Mouse (Mus musculus): Measurements from ENCODE around the gene Tln2. TPM values are rescaled to one million over a fixed set of nuclear protein-coding genes. Genes with fewer than 3 reads are reported as not detected.

The Tln2 gene
- polyA plus RNA-seq, 1 experiment from 2014 or later, result 40.7 TPM

DNA sequence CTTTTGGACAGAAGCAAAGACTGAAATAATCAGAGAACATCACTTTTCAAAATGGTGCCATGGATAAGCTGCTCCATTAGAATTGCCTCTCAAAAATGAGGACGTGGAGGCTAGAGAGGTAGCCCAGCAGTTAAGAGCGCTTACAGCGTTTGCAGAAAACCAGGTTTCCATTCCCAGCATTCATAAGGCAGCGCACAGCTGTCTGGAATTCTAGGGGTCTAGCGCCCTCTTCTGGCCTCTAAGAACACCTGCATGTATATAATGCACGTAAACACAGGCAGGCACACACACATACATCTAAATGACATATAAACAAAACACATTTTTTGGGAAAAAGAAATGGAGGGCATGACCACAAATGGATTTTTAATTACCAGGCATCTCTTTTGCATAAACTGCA lies 385.7 kb downstream of the Tln2 start:
- WGBS, result 88% methylated on average over 6 of the region's 6 CpGs
- Histone ChIP-seq H3K36me3 (replicated peaks) (no peaks in the 10 kb centered on the region), H3K9me3 (peaks cover 13% of the 10 kb centered on the region), H3K4me1 (peaks cover 50% of the 10 kb centered on the region), H3K4me3 (no peak overlapping the region), H3K27me3 (replicated peaks; ENCODE audit: low read depth, poor library complexity, severe bottlenecking) (no peaks in the 10 kb centered on the region), H3K27ac (replicated peaks) (no peak overlapping the region)
- DNase-seq (ENCODE audit: low spot score), result no peak

DNA sequence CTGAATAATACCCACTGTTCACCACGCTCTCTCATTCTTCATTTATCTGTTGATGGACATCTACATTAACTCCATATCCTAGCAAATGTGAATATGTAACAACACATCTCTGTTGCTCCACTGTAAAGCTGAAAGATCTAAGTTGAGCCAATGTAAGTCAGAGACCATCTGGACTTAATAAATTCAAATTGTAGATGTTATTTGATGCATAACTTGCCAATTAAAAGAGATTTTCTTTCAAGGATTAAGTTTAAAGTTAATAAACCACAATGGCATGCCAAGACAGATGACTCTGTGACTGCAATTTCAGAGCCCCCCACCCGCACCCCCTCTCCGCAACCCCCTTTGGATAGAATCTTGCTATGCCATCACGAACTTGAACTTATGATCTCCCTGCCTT lies 386.3 kb downstream of the Tln2 start:
- DNase-seq (ENCODE audit: low spot score), result no peak
- Histone ChIP-seq H3K4me1 (peaks cover 43% of the 10 kb centered on the region), H3K4me3 (no peak overlapping the region), H3K27me3 (replicated peaks; ENCODE audit: low read depth, poor library complexity, severe bottlenecking) (no peaks in the 10 kb centered on the region), H3K27ac (replicated peaks) (no peak overlapping the region), H3K36me3 (replicated peaks) (no peaks in the 10 kb centered on the region), H3K9me3 (peaks cover 13% of the 10 kb centered on the region)
- WGBS, result 79% methylated on average over 4 of the region's 4 CpGs

GRCm38 (mm10) chr9:67171409-67171808 lies 388.1 kb downstream of the Tln2 start:
- H3K9me3 ChIP-seq, result peaks cover 13% of the 10 kb centered on the region
- WGBS, result 95% methylated on average over 4 of the region's 4 CpGs
- H3K4me3 ChIP-seq, result no peak overlapping the region
- peaks cover 26% of the 10 kb centered on the region for H3K4me1 ChIP-seq
- no peak overlapping the region for H3K27ac ChIP-seq (replicated peaks)
- DNase-seq (ENCODE audit: low spot score), result no peak
- no peaks in the 10 kb centered on the region for H3K27me3 ChIP-seq (replicated peaks; ENCODE audit: low read depth, poor library complexity, severe bottlenecking)
- H3K36me3 ChIP-seq (replicated peaks), result no peaks in the 10 kb centered on the region

GRCm38 (mm10) chr9:67170759-67171158 lies 388.7 kb downstream of the Tln2 start:
- peaks cover 22% of the 10 kb centered on the region; the same call in 1 of the 2 replicates for H3K4me1 ChIP-seq
- no peaks in the 10 kb centered on the region for H3K36me3 ChIP-seq (replicated peaks)
- DNase-seq (ENCODE audit: low spot score), result no peak
- H3K27ac ChIP-seq (replicated peaks), result no peak overlapping the region
- 80% methylated on average over 8 of the region's 8 CpGs for WGBS
- peaks cover 13% of the 10 kb centered on the region for H3K9me3 ChIP-seq
- H3K27me3 ChIP-seq (replicated peaks; ENCODE audit: low read depth, poor library complexity, severe bottlenecking), result no peaks in the 10 kb centered on the region
- H3K4me3 ChIP-seq, result no peak overlapping the region

DNA sequence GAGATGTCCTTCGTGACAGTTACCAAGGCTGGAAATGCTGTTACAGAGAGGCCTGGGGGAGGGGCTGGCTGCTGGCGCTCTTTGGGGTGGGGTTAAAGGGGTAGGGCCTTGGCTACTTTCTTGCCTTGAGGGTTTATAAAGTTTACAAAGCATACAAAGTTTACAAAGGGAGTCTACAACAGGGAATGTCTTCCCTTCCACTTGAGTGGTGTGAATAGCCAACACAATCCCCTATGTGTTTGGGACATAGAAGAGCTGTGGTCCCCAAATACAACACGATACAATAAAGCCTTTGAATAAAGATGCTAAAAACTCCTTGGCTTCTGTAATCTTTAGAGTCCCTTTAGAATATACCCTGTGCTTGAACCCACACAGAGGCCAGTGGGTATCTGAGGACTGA lies 389.5 kb downstream of the Tln2 start:
- Histone ChIP-seq H3K36me3 (replicated peaks) (no peaks in the 10 kb centered on the region), H3K4me3 (no peak overlapping the region), H3K4me1 (peaks cover 22% of the 10 kb centered on the region; the same call in 1 of the 2 replicates), H3K27ac (replicated peaks) (no peak overlapping the region), H3K27me3 (replicated peaks; ENCODE audit: low read depth, poor library complexity, severe bottlenecking) (no peaks in the 10 kb centered on the region), H3K9me3 (peaks cover 13% of the 10 kb centered on the region)
- WGBS, result 73% methylated on average over 3 of the region's 3 CpGs
- DNase-seq (ENCODE audit: low spot score), result no peak

MicroRNA genes within 50 kb of the gene (microRNA counts, 519-probe panel; counts per million panel counts)
- microRNA mmu-miR-190, result 2,920 counts per million, percentile 67 among the panel's probes with 10 or more counts

Small RNA genes within 50 kb of the gene (microRNA-seq; reads per million reads assigned to microRNA genes)
- 83.6 reads per million, percentile 47 among the genes with 10 or more reads in this experiment for gene Mir190a

Other genes with a start within 250 kb of the Tln2 start
- 0.14 and 0.19 TPM in 2 replicates for gene C2cd4b, start 199.7 kb upstream of the Tln2 start, polyA plus RNA-seq (2016; fragmentation: Nextera tagmentation; extraction: Ambion mirVana)

All from embryonic facial prominence, embryonic 10.5 days (tissue).